Mouse (Mus musculus) neural tube, embryonic 12.5 days (tissue): ENCODE measurements around the gene Krt14. TPM values are rescaled to one million over a fixed set of nuclear protein-coding genes. Genes with fewer than 3 reads are reported as not detected.

Experiments
- ATAC-seq: fragments of 200-750 bp; cut with Nextera tagmentation; 2 replicates; pipeline ENCODE4 v1.8.0; 2017; ENCODE audit warnings: low read depth, mild to moderate bottlenecking, moderate TSS enrichment, moderate library complexity; ENCODE audit not compliant: low FRiP score
- H3K27ac ChIP-seq: fragments of 300-500 bp; sonication (generic); 2 replicates; pipeline ENCODE4 v1.5.1; 2016
- H3K27me3 ChIP-seq: fragments of 300-500 bp; sonication (generic); replicated peaks from 2 replicates; pipeline ENCODE4 v1.6.1; 2016; ENCODE audit warnings: mild to moderate bottlenecking
- H3K36me3 ChIP-seq: fragments of 300-500 bp; sonication (generic); 2 replicates; pipeline ENCODE4 v1.6.1; 2016; ENCODE audit warnings: mild to moderate bottlenecking
- H3K4me1 ChIP-seq: fragments of 300-500 bp; sonication (generic); 2 replicates; pipeline ENCODE4 v1.6.1; 2016
- H3K4me2 ChIP-seq: fragments of 300-500 bp; sonication (generic); replicated peaks from 2 replicates; pipeline ENCODE4 v1.6.1; 2016; ENCODE audit warnings: mild to moderate bottlenecking
- H3K4me3 ChIP-seq: fragments of 300-500 bp; sonication (generic); 2 replicates; pipeline ENCODE4 v1.5.1; 2016
- H3K9ac ChIP-seq: fragments of 300-500 bp; sonication (generic); 2 replicates; pipeline ENCODE4 v1.6.1; 2016; ENCODE audit warnings: mild to moderate bottlenecking
- H3K9me3 ChIP-seq: fragments of 300-500 bp; sonication (generic); 2 replicates; pipeline ENCODE4 v1.6.1; 2016; ENCODE audit warnings: mild to moderate bottlenecking
- WGBS: fragments of 180-500 bp; shearing (Covaris S2); methylation state at CpG from one replicate; pipeline ENCODE4 v1.1.7; 2016; 5-methylcytosine and 5-hydroxymethylcytosine counted together
- polyA plus RNA-seq: library from polyadenylated mRNA; unstranded; fragments of >200 nt; fragmentation: Nextera tagmentation; extraction: Ambion mirVana; gene quantifications from 2 replicates; pipeline ENCODE4 v1.2.1, GENCODE M21; 2016

Gene Krt14
- polyA plus RNA-seq, 1 experiment from 2014 or later = 10.5 TPM

- H3K27me3 ChIP-seq = no peaks in the 10 kb centered on the region
- H3K4me3 ChIP-seq = no peak overlapping the region
- no peak overlapping the region for H3K27ac ChIP-seq
- no peak for ATAC-seq
- H3K9ac ChIP-seq = no peak overlapping the region
- no peaks in the 10 kb centered on the region for H3K9me3 ChIP-seq
- no peak overlapping the region for H3K4me2 ChIP-seq
- H3K4me1 ChIP-seq = no peaks in the 10 kb centered on the region
- H3K36me3 ChIP-seq = no peaks in the 10 kb centered on the region
- 84% methylated on average over 3 of the region's 3 CpGs for WGBS
Observed at GRCm38 (mm10) chr11:100157331-100157730, 50.0 kb downstream of the Krt14 start.

- Histone ChIP-seq H3K36me3 (no peaks in the 10 kb centered on the region), H3K4me2 (no peak overlapping the region), H3K4me1 (no peaks in the 10 kb centered on the region), H3K27me3 (no peaks in the 10 kb centered on the region), H3K4me3 (no peak overlapping the region), H3K27ac (no peak overlapping the region), H3K9me3 (no peaks in the 10 kb centered on the region), H3K9ac (no peak overlapping the region)
- WGBS = 74% methylated on average over 8 of the region's 8 CpGs
- ATAC-seq = no peak
Observed at GRCm38 (mm10) chr11:100155497-100156255, 51.7 kb downstream of the Krt14 start.

Other genes starting within 250 kb of the Krt14 start
- not detected in 2 replicates for gene Krtap29-1, start 228.5 kb downstream of the Krt14 start, polyA plus RNA-seq
- 0.14 TPM in 1 of 2 replicates, not detected in the other for gene Krtap16-1, start 221.0 kb downstream of the Krt14 start, polyA plus RNA-seq
- 0.37 TPM in 1 of 2 replicates, not detected in the other for gene Krtap17-1, start 213.6 kb downstream of the Krt14 start, polyA plus RNA-seq
- not detected in 2 replicates for gene Krt33a, start 191.3 kb downstream of the Krt14 start, polyA plus RNA-seq
- not detected in 2 replicates for gene Krt33b, start 177.7 kb downstream of the Krt14 start, polyA plus RNA-seq
- not detected in 2 replicates for gene Krt34, start 166.0 kb downstream of the Krt14 start, polyA plus RNA-seq
- not detected in 2 replicates for gene Krt31, start 157.0 kb downstream of the Krt14 start, polyA plus RNA-seq
- gene Krt32, start 119.3 kb downstream of the Krt14 start, polyA plus RNA-seq = not detected in 2 replicates
- not detected in 2 replicates for gene Krt35, start 111.3 kb downstream of the Krt14 start, polyA plus RNA-seq
- not detected in 2 replicates for gene Krt36, start 101.9 kb downstream of the Krt14 start, polyA plus RNA-seq
- gene Krt13, start 86.0 kb downstream of the Krt14 start, polyA plus RNA-seq = 0.23 and 0.52 TPM in 2 replicates
- gene Krt15, start 71.6 kb downstream of the Krt14 start, polyA plus RNA-seq = 8.0 and 8.5 TPM in 2 replicates
- 3.4 and 3.7 TPM in 2 replicates for gene Krt19, start 58.9 kb downstream of the Krt14 start, polyA plus RNA-seq
- gene Krt9, start 14.3 kb downstream of the Krt14 start, polyA plus RNA-seq = 0.11 TPM in 1 of 2 replicates, not detected in the other
- gene Krt16, start 41.4 kb upstream of the Krt14 start, polyA plus RNA-seq = not detected in 2 replicates
- 2.7 TPM in 2 replicates for gene Krt17, start 53.5 kb upstream of the Krt14 start, polyA plus RNA-seq
- not detected in 2 replicates for gene Krt42, start 62.3 kb upstream of the Krt14 start, polyA plus RNA-seq
- 1,410 and 1,478 TPM in 2 replicates for gene Eif1, start 112.3 kb upstream of the Krt14 start, polyA plus RNA-seq
- not detected in 2 replicates for gene Gast, start 126.9 kb upstream of the Krt14 start, polyA plus RNA-seq
- 39.9 and 42.0 TPM in 2 replicates for gene Hap1, start 148.6 kb upstream of the Krt14 start, polyA plus RNA-seq
- 71.5 and 81.0 TPM in 2 replicates for gene Jup, start 190.2 kb upstream of the Krt14 start, polyA plus RNA-seq
- 25.6 and 26.7 TPM in 2 replicates for gene P3h4, start 207.3 kb upstream of the Krt14 start, polyA plus RNA-seq
- gene Fkbp10, start 208.1 kb upstream of the Krt14 start, polyA plus RNA-seq = 41.8 and 46.9 TPM in 2 replicates
- gene Nt5c3b, start 234.3 kb upstream of the Krt14 start, polyA plus RNA-seq = 101 and 105 TPM in 2 replicates
- 0.76 and 1.1 TPM in 2 replicates for gene Klhl10, start 234.4 kb upstream of the Krt14 start, polyA plus RNA-seq